In the genomic region with DNA sequence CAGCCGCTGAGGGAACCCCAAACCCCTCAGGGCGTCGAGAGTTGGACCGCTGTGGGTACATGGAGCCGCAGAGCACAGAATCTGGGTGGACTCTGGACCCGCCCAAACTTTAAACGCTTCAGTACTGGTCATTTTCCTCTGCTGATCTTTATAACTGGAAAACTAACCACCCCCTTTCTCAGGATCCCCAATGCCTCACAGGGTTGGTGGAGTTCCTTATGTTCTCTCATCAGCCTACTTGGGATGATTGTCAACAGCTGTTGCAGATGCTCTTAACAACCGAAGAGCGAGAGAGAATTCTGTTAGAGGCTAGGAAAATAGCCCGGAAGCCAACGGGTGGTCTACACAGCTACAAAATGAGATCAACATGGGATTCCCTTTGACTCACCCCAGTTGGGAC, we compare ENCODE assay signal across 8 mouse cellular contexts. TPM values are rescaled to one million over a fixed set of nuclear protein-coding genes. Genes with fewer than 3 reads are reported as not detected.
DNase-seq lines count a peak whose midpoint lies in the region; ATAC-seq and TF ChIP-seq lines count a peak whose summit lies in the region.
"Not testable (repeated sequence)": the region's sequence is repeated elsewhere in the genome, so short reads cannot be mapped to it uniquely, and the experiment has no call there.

A gene (plus strand): TSS at position 301 of the 400 bp plus-strand sequence.

- H3K9me3 ChIP-seq in MEL (replicated peaks; ENCODE audit: insufficient read depth, low read length); embryonic facial prominence, embryonic 12.5 days; forebrain, embryonic 13.5 days (replicated peaks); kidney, embryonic 15.5 days (replicated peaks); liver, embryonic 12.5 days (replicated peaks); stomach, embryonic 14.5 days (ENCODE audit: control insufficient read depth, low read depth, low read length): not testable (repeated sequence)

- not testable (repeated sequence) for H3K27me3 ChIP-seq in MEL (ENCODE audit: control insufficient read depth in 1 of 2, insufficient read depth in 2 of 2, low read length in 2 of 2); embryonic facial prominence, embryonic 12.5 days; forebrain, embryonic 13.5 days; kidney, embryonic 15.5 days; liver, embryonic 12.5 days (replicated peaks); stomach, embryonic 14.5 days (ENCODE audit: control insufficient read depth, insufficient read depth, low read length)

- DNase-seq in MEL (ENCODE audit: low read depth, low spot score); heart, postnatal 4 days: not testable (repeated sequence)

- not testable (repeated sequence) for ATAC-seq in embryonic facial prominence, embryonic 12.5 days (ENCODE audit: insufficient number of reproducible peaks, insufficient read depth, low FRiP score, low TSS enrichment); forebrain, embryonic 13.5 days; kidney, embryonic 15.5 days (replicated peaks; ENCODE audit: low FRiP score); liver, embryonic 12.5 days; megakaryocyte, adult 5-6 weeks (ENCODE audit: poor library complexity, severe bottlenecking); stomach, embryonic 14.5 days (ENCODE audit: insufficient number of reproducible peaks, insufficient read depth, low FRiP score, low read depth)

- TF ChIP-seq EP300 in MEL (IDR thresholded peaks at IDR 0.05; ENCODE audit: low read depth in 1 of 2, low read length in 2 of 2), result not testable (repeated sequence)

- H3K9ac ChIP-seq in MEL (ENCODE audit: control insufficient read depth, low read depth, low read length, poor library complexity, severe bottlenecking); embryonic facial prominence, embryonic 12.5 days; forebrain, embryonic 13.5 days; kidney, embryonic 15.5 days; liver, embryonic 12.5 days; stomach, embryonic 14.5 days (replicated peaks; ENCODE audit: low read depth, low read length): not testable (repeated sequence)

- H3K79me2 ChIP-seq in MEL (ENCODE audit: control insufficient read depth, insufficient read depth, low read length, poor library complexity), result not testable (repeated sequence)

- not testable (repeated sequence) for H3K4me2 ChIP-seq in embryonic facial prominence, embryonic 12.5 days (replicated peaks); forebrain, embryonic 13.5 days; kidney, embryonic 15.5 days; liver, embryonic 12.5 days; stomach, embryonic 14.5 days (replicated peaks; ENCODE audit: low read depth, low read length)

- not testable (repeated sequence) for TF ChIP-seq CTCF in MEL (IDR thresholded peaks at IDR 0.05 in 2 of 3, conservative IDR thresholded peaks at IDR 0.05 in 1 of 3; ENCODE audit: control insufficient read depth in 1 of 3, insufficient read depth in 1 of 3, low read depth in 2 of 3, low read length in 3 of 3, poor library complexity in 1 of 3, severe bottlenecking in 1 of 3)

- H3K4me3 ChIP-seq in MEL (ENCODE audit: control insufficient read depth in 1 of 2, insufficient read depth in 1 of 2, low read depth in 2 of 2, low read length in 2 of 2); embryonic facial prominence, embryonic 12.5 days; forebrain, embryonic 13.5 days; kidney, embryonic 15.5 days (replicated peaks); liver, embryonic 12.5 days; stomach, embryonic 14.5 days (ENCODE audit: low read depth, low read length): not testable (repeated sequence)

- not testable (repeated sequence) for H3K36me3 ChIP-seq in MEL (ENCODE audit: control insufficient read depth in 1 of 2, insufficient read depth in 2 of 2, low read length in 2 of 2); embryonic facial prominence, embryonic 12.5 days; forebrain, embryonic 13.5 days (ENCODE audit: poor library complexity, severe bottlenecking); kidney, embryonic 15.5 days; liver, embryonic 12.5 days; stomach, embryonic 14.5 days (ENCODE audit: control insufficient read depth, insufficient read depth, low read length)

- TF ChIP-seq POLR2A in MEL (IDR thresholded peaks at IDR 0.05; ENCODE audit: control insufficient read depth in 1 of 2, insufficient read depth in 1 of 2, low read depth in 1 of 2, low read length in 2 of 2, poor library complexity in 1 of 2), result not testable (repeated sequence)

- H3K27ac ChIP-seq in MEL (ENCODE audit: control insufficient read depth, low read depth, low read length); embryonic facial prominence, embryonic 12.5 days; forebrain, embryonic 13.5 days; kidney, embryonic 15.5 days; liver, embryonic 12.5 days; stomach, embryonic 14.5 days (ENCODE audit: low read length): not testable (repeated sequence)

- 85% methylated on average over 11 of the region's 11 CpGs for WGBS in embryonic facial prominence, embryonic 12.5 days
- 96% methylated on average over 11 of the region's 11 CpGs for WGBS in forebrain, embryonic 13.5 days
- 95% methylated on average over 11 of the region's 11 CpGs for WGBS in kidney, embryonic 15.5 days
- 87% methylated on average over 11 of the region's 11 CpGs for WGBS in liver, embryonic 12.5 days (ENCODE audit: insufficient replicate concordance)
- 89% methylated on average over 11 of the region's 11 CpGs for WGBS in stomach, embryonic 14.5 days

- not testable (repeated sequence) for H3K4me1 ChIP-seq in MEL (ENCODE audit: control insufficient read depth in 1 of 2, insufficient read depth in 2 of 2, low read length in 2 of 2); embryonic facial prominence, embryonic 12.5 days; forebrain, embryonic 13.5 days; kidney, embryonic 15.5 days; liver, embryonic 12.5 days; stomach, embryonic 14.5 days (ENCODE audit: control insufficient read depth, insufficient read depth, low read length)

- not testable (repeated sequence) for TF ChIP-seq RAD21 in MEL (IDR thresholded peaks at IDR 0.05; ENCODE audit: low read depth, low read length)

RNA-seq across cellular contexts. Expression of the gene that starts here (rescaled TPM):
- 53.1 and 56.1 TPM in 2 replicates for total RNA-seq in MEL (2012; rRNA removed)
- polyA plus RNA-seq in MEL (2012; ENCODE audit: insufficient read depth in 1 of 2, insufficient read length in 2 of 2, low read depth in 1 of 2, low replicate concordance in 2 of 2, missing spikeins in 1 of 2), result 100 to 1,000 TPM in 1 of 2 experiments, 10 to 100 TPM in 1; 75.9 to 157 TPM
- polyA plus RNA-seq in embryonic facial prominence, embryonic 12.5 days (2016; fragmentation: Nextera tagmentation; extraction: Ambion mirVana), result 21.6 and 23.4 TPM in 2 replicates
- 12.4 and 13.4 TPM in 2 replicates for polyA plus RNA-seq in forebrain, embryonic 13.5 days (2015; fragmentation: Nextera tagmentation; extraction: Ambion mirVana)
- 10 to 100 TPM; 23.1 to 23.8 TPM for total RNA-seq in heart, postnatal 4 days (2021)
- polyA plus RNA-seq in kidney, embryonic 15.5 days (2015; fragmentation: Nextera tagmentation; extraction: Ambion mirVana), result 25.3 and 26.3 TPM in 2 replicates
- 34.1 and 35.4 TPM in 2 replicates for polyA plus RNA-seq in liver, embryonic 12.5 days (2016; fragmentation: Nextera tagmentation; extraction: Ambion mirVana)
- total RNA-seq in megakaryocyte, adult 5-6 weeks (2015), result 308 and 344 TPM in 2 replicates
- total RNA-seq in megakaryocyte, adult 5-6 weeks (2017), result 409 TPM in 2 replicates
- polyA plus RNA-seq in stomach, embryonic 14.5 days (2014; fragmentation: Nextera tagmentation; extraction: Ambion mirVana), result 22.7 and 23.5 TPM in 2 replicates
